9 mouse cellular contexts compared by ENCODE assay signal in the genomic region with DNA sequence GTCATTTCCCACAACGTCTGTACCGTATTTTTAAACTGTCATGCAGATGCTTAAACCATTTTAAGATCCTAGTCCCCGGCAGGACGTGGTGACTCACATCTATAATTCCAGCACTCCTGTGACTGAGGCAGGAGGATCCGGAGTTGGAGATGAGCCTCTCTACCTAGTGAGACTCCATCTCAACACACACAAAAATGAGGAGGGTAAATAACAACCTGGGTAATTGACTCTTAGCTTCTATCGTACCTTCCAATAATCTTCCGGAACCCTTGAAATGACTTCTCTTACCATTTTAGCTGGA. TPM values are rescaled to one million over a fixed set of nuclear protein-coding genes. Genes with fewer than 3 reads are reported as not detected.
DNase-seq lines count a peak whose midpoint lies in the region; ATAC-seq and TF ChIP-seq lines count a peak whose summit lies in the region.
"Had no signal": no experiment of that assay in that cellular context is flagged by ENCODE, and none has a peak within 500 bp of the region (broad histone marks: within the 10 kb centered on the region; RNA-seq: fewer than 3 reads in every experiment).

No protein-coding gene starts in this region.

- H3K36me3 ChIP-seq in heart, embryonic 13.5 days = no peaks in the 10 kb centered on the region
- no peaks in the 10 kb centered on the region for H3K36me3 ChIP-seq in E14TG2a.4 (ENCODE audit: insufficient read depth, low read length)
- H3K36me3 ChIP-seq in forebrain, postnatal 0 days (ENCODE audit: insufficient read depth) = no peaks in the 10 kb centered on the region
- no peaks in the 10 kb centered on the region for H3K36me3 ChIP-seq in liver, embryonic 15.5 days (replicated peaks)
- H3K36me3 ChIP-seq: G1E had no signal

- no peaks in the 10 kb centered on the region; the same call in 1 of the 2 replicates for H3K27me3 ChIP-seq in heart, embryonic 13.5 days (replicated peaks)
- peaks cover 31% of the 10 kb centered on the region for H3K27me3 ChIP-seq in E14TG2a.4 (ENCODE audit: insufficient read depth, low read length)
- H3K27me3 ChIP-seq in forebrain, postnatal 0 days (ENCODE audit: insufficient read depth, low read length) = no peaks in the 10 kb centered on the region
- peaks cover 52% of the 10 kb centered on the region for H3K27me3 ChIP-seq in liver, embryonic 15.5 days

- peak overlapping the region; percentile 96 for H3K9ac ChIP-seq in heart, embryonic 13.5 days
- H3K9ac ChIP-seq in forebrain, postnatal 0 days = peak overlapping the region; percentile 97
- H3K9ac ChIP-seq in liver, embryonic 15.5 days = no peak overlapping the region

- H3K9me3 ChIP-seq in heart, embryonic 13.5 days = no peaks in the 10 kb centered on the region
- no peaks in the 10 kb centered on the region for H3K9me3 ChIP-seq in E14TG2a.4 (ENCODE audit: low read length)
- H3K9me3 ChIP-seq in forebrain, postnatal 0 days (ENCODE audit: low read length) = no peaks in the 10 kb centered on the region
- no peaks in the 10 kb centered on the region for H3K9me3 ChIP-seq in liver, embryonic 15.5 days (replicated peaks)

- ATAC-seq in heart, embryonic 13.5 days (ENCODE audit: extremely low read depth, insufficient number of reproducible peaks, low FRiP score, low TSS enrichment) = no peak
- no peak for ATAC-seq in forebrain, postnatal 0 days
- ATAC-seq in liver, embryonic 15.5 days (ENCODE audit: insufficient read depth) = no peak

- H3K4me2 ChIP-seq in heart, embryonic 13.5 days = peak overlapping the region; percentile 78
- H3K4me2 ChIP-seq in forebrain, postnatal 0 days (ENCODE audit: low read depth) = peak overlapping the region; percentile 56
- peak overlapping the region; percentile 63 for H3K4me2 ChIP-seq in liver, embryonic 15.5 days

- WGBS in heart, embryonic 13.5 days = 10% methylated on average over 7 of the region's 7 CpGs
- WGBS in forebrain, postnatal 0 days = 12% methylated on average over 7 of the region's 7 CpGs
- 11% methylated on average over 7 of the region's 7 CpGs for WGBS in liver, embryonic 15.5 days (ENCODE audit: insufficient replicate concordance)

- peak overlapping the region; percentile 98 for H3K27ac ChIP-seq in heart, embryonic 13.5 days (replicated peaks)
- H3K27ac ChIP-seq in forebrain, postnatal 0 days (ENCODE audit: low read depth, low read length) = peak overlapping the region; percentile 98
- no peak overlapping the region for H3K27ac ChIP-seq in liver, embryonic 15.5 days (replicated peaks)

- peaks cover 8% of the 10 kb centered on the region for H3K4me1 ChIP-seq in heart, embryonic 13.5 days
- peaks cover 4% of the 10 kb centered on the region for H3K4me1 ChIP-seq in E14TG2a.4 (replicated peaks; ENCODE audit: low read depth, low read length)
- H3K4me1 ChIP-seq in forebrain, postnatal 0 days (ENCODE audit: insufficient read depth) = no peaks in the 10 kb centered on the region
- H3K4me1 ChIP-seq in liver, embryonic 15.5 days (replicated peaks) = no peaks in the 10 kb centered on the region

- DNase-seq in heart, adult 18-20 months = no peak
- DNase-seq in forebrain, postnatal 0 days = no peak
- DNase-seq in embryo, embryonic 10 days (ENCODE audit: low spot score) = no peak
- DNase-seq in right cerebral cortex, postnatal 10 days (ENCODE audit: low spot score in 2 of 2) = no peak
- no peak for DNase-seq in kidney, postnatal 36 days

- H3K4me3 ChIP-seq in heart, embryonic 13.5 days = peak overlapping the region; percentile 95
- peak overlapping the region; percentile 92 for H3K4me3 ChIP-seq in E14TG2a.4 (replicated peaks; ENCODE audit: low read length)
- peak overlapping the region; percentile 96 for H3K4me3 ChIP-seq in forebrain, postnatal 0 days (ENCODE audit: low read depth, low read length)
- peak overlapping the region; percentile 62 for H3K4me3 ChIP-seq in liver, embryonic 15.5 days (replicated peaks)

- TF ChIP-seq CTCF in E14TG2a.4 (conservative IDR thresholded peaks at IDR 0.05; ENCODE audit: low read length) = no peak
- TF ChIP-seq CTCF in forebrain, postnatal 0 days (IDR thresholded peaks at IDR 0.05; ENCODE audit: low read depth) = no peak

RNA-seq across cellular contexts. Expression of gene Dennd5b, which starts 0.4 kb away (rescaled TPM):
- polyA plus RNA-seq in heart, embryonic 13.5 days (2015; fragmentation: Nextera tagmentation; extraction: Ambion mirVana) = 5.8 and 6.4 TPM in 2 replicates
- total RNA-seq in heart, adult 18-20 months (2021) = 10 to 100 TPM; 15.9 to 16.1 TPM
- 36.2 and 42.2 TPM in 2 replicates for total RNA-seq in forebrain, postnatal 0 days (2014; rRNA removed)
- polyA plus RNA-seq in forebrain, postnatal 0 days (2015; fragmentation: Nextera tagmentation; extraction: Ambion mirVana) = 5.1 and 10.3 TPM in 2 replicates
- polyA plus RNA-seq in liver, embryonic 15.5 days (2015; fragmentation: Nextera tagmentation; extraction: Ambion mirVana) = 3.8 and 4.2 TPM in 2 replicates
- polyA plus RNA-seq: G1E had no signal

RNA-seq across cellular contexts. Expression of gene Gm10203, which starts 28.1 kb away (rescaled TPM):
- not detected in 2 replicates for polyA plus RNA-seq in heart, embryonic 13.5 days (2015; fragmentation: Nextera tagmentation; extraction: Ambion mirVana)
- not detected for total RNA-seq in heart, adult 18-20 months (2021)
- total RNA-seq in forebrain, postnatal 0 days (2014; rRNA removed) = not detected in 2 replicates
- not detected in 2 replicates for polyA plus RNA-seq in forebrain, postnatal 0 days (2015; fragmentation: Nextera tagmentation; extraction: Ambion mirVana)
- polyA plus RNA-seq in liver, embryonic 15.5 days (2015; fragmentation: Nextera tagmentation; extraction: Ambion mirVana) = not detected in 2 replicates
- total RNA-seq: G1E had no signal
- polyA plus RNA-seq: G1E had no signal

RNA-seq across cellular contexts. Expression of gene Etfbkmt, which starts 37.8 kb away (rescaled TPM):
- polyA plus RNA-seq in heart, embryonic 13.5 days (2015; fragmentation: Nextera tagmentation; extraction: Ambion mirVana) = 13.6 and 14.6 TPM in 2 replicates
- 10 to 100 TPM; 21.6 to 27.4 TPM for total RNA-seq in heart, adult 18-20 months (2021)
- total RNA-seq in forebrain, postnatal 0 days (2014; rRNA removed) = 4.4 and 5.7 TPM in 2 replicates
- polyA plus RNA-seq in forebrain, postnatal 0 days (2015; fragmentation: Nextera tagmentation; extraction: Ambion mirVana) = 6.5 and 6.9 TPM in 2 replicates
- polyA plus RNA-seq in liver, embryonic 15.5 days (2015; fragmentation: Nextera tagmentation; extraction: Ambion mirVana) = 11.4 and 12.3 TPM in 2 replicates
